Mouse (Mus musculus): ENCODE measurements around the gene Mmp13.
A peak's percentile ranks its signal among the peaks of the same experiment; 100 is the strongest.
"Not testable (repeated sequence)": the region's sequence is repeated elsewhere in the genome, so short reads cannot be mapped to it uniquely, and the experiment has no call there.

The Mmp13 gene

GRCm38 (mm10) chr9:7272214-7272613 lies at the start of gene Mmp13:
Mmp13 (plus strand) TSS chr9:7272514.
- no peak for DNase-seq

GRCm38 (mm10) chr9:7238619-7239018 lies 33.7 kb upstream of the Mmp13 start:
- DNase-seq, result no peak

- DNase-seq, result no peak
Observed at GRCm38 (mm10) chr9:7239967-7240366, 32.3 kb upstream of the Mmp13 start.

GRCm38 (mm10) chr9:7252797-7253654 lies 19.3 kb upstream of the Mmp13 start:
- DNase-seq, result peak; percentile 26

- no peak for DNase-seq
Observed at GRCm38 (mm10) chr9:7261667-7262066, 10.6 kb upstream of the Mmp13 start.

DNA sequence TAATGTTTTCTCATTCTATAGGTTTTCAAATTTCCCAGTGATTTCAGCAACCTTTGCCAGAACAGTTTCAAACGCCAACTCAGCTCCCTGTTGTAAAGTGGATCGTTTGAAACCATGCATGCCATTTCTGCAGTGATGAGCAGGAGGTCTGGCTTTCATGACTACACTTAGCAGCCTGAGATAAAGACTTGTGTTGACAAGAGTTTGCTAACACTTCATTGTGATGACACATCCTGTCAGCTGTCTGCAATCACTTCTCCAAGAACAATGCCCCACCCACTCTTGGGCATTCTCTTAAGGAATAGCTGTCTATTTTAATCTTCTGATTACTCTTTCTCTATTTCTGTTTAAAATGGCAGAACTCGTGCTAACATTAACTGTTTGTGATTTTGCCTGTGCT lies 2.2 kb upstream of the Mmp13 start:
- DNase-seq, result peak; percentile 64

DNA sequence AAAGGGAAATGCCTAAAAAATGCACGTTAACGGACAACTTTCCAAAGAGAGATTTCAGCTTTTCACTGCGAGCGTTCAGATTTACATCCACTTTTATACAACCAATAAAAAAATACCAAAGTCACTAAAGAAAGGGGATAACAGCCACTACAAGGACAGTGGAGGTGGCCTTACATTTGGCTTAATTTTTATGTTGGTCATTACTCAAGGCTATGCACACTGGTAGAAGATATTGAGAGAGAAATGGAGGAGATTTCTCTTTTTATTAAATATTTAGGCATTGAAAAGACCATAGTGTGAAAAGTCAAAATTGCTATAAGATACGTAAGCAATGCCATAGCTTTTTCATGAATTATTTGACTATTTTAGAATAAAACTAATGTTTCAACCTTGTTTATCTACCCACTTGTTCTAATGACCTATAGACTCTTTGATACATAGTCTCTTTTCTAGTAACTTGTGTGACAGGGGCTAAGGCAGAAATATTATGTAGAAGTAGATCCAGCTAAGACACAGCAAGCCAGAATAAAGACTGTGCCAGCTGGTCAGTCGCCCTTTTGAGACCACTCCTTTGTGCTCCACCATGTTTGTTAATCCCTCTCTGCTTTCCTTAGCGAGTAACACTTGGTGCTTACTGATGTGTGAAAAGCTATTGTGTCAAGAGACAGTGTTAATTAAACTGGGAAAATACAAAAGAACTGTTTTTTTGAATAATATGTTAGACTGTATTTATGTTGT lies 10.4 kb downstream of the Mmp13 start:
- DNase-seq, result no peak

DNA sequence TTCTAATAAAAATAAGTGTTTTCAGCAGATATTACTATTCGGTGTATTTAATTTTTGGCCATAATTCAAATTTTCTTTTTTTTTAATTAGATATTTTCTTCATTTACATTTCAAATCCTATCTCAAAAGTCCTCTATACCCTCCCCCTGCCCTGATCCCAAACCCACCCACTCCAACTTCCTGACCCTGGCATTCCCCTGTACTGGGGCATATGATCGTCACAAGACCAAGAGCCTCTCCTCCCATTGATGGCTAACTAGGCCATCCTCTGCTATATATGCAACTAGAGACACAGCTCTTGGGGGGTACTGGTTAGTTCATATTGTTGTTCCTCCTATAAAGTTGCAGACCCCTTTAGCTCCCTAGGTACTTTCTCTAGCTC lies 11.0 kb downstream of the Mmp13 start:
- DNase-seq, result not testable (repeated sequence)

GRCm38 (mm10) chr9:7289501-7289900 lies 17.2 kb downstream of the Mmp13 start:
- no peak for DNase-seq

DNA sequence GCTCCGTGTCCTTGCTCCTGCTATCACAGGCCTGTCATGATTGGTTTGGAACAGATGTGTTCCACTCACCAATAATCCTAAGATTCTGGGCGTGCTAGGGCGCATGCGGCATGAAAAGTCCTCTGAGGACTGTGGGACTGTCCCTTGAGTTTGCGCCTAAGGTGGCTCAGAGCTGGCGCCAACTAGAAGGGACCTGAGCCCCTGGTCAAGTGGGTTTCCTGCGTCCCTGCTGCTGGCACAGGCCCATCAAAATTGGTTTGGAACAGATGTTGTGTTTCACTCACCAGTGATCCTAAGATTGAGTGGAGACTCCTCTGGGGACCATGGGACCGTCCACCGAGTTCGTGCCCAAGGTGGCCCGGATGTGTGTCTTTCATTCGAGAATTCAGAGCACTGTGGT lies 17.6 kb downstream of the Mmp13 start:
- no peak for DNase-seq

GRCm38 (mm10) chr9:7292132-7292531 lies 19.8 kb downstream of the Mmp13 start:
- no peak for DNase-seq

GRCm38 (mm10) chr9:7331847-7332246 lies 59.5 kb downstream of the Mmp13 start:
- DNase-seq, result peak; percentile 30
